Mouse (Mus musculus): Measurements from ENCODE around the gene Pde11a. TPM values are rescaled to one million over a fixed set of nuclear protein-coding genes. Genes with fewer than 3 reads are reported as not detected.
A peak's percentile ranks its signal among the peaks of the same experiment; 100 is the strongest.

Pde11a gene
- polyA plus RNA-seq, 1 experiment from 2014 or later: 1.1 TPM

- WGBS: 77% methylated on average over 8 of the region's 8 CpGs
- Histone ChIP-seq H3K36me3 (ENCODE audit: control insufficient read depth, insufficient read depth, low read length) (no peaks in the 10 kb centered on the region), H3K9ac (ENCODE audit: low read depth, low read length) (no peak overlapping the region), H3K4me1 (ENCODE audit: control insufficient read depth, insufficient read depth, low read length) (no peaks in the 10 kb centered on the region), H3K27ac (ENCODE audit: low read depth, low read length) (no peak overlapping the region), H3K27me3 (ENCODE audit: control insufficient read depth, insufficient read depth, low read length) (no peaks in the 10 kb centered on the region), H3K9me3 (ENCODE audit: control insufficient read depth, low read length) (no peaks in the 10 kb centered on the region), H3K4me2 (replicated peaks; ENCODE audit: low read depth, low read length) (no peak overlapping the region), H3K4me3 (ENCODE audit: low read length) (no peak overlapping the region)
- ATAC-seq (ENCODE audit: low FRiP score, low TSS enrichment): peak; percentile 55; the same call in 1 of the 2 replicates
These were observed 322.4 kb downstream of the Pde11a start for GRCm38 (mm10) chr2:76016136-76016535.

DNA sequence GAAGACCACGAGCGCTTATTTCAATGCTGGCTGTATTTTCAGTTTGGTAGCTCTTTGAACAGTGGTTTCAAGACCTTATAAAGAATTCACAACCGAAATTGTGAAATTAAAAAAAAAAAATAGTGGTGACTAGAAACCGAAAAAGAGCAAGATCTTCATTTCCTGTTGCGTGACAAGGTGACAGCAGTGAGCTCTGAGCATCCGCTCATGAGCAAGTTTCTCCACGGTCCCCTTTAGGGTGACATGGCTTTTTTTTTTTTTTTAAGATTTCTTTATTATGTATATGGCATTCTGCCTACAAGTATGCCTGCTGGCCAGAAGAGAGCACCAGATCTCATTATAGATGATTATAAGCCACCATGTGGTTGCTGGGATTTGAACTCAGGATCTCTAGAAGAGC is 323.1 kb downstream of the Pde11a start:
- no peaks in the 10 kb centered on the region for H3K36me3 ChIP-seq (ENCODE audit: control insufficient read depth, insufficient read depth, low read length)
- ATAC-seq (ENCODE audit: low FRiP score, low TSS enrichment): no peak
- H3K27ac ChIP-seq (ENCODE audit: low read depth, low read length): no peak overlapping the region
- H3K4me1 ChIP-seq (ENCODE audit: control insufficient read depth, insufficient read depth, low read length): no peaks in the 10 kb centered on the region
- H3K27me3 ChIP-seq (ENCODE audit: control insufficient read depth, insufficient read depth, low read length): no peaks in the 10 kb centered on the region
- no peak overlapping the region for H3K4me2 ChIP-seq (replicated peaks; ENCODE audit: low read depth, low read length)
- H3K9me3 ChIP-seq (ENCODE audit: control insufficient read depth, low read length): no peaks in the 10 kb centered on the region
- WGBS: 94% methylated on average over 7 of the region's 7 CpGs
- H3K9ac ChIP-seq (ENCODE audit: low read depth, low read length): no peak overlapping the region
- no peak overlapping the region for H3K4me3 ChIP-seq (ENCODE audit: low read length)

GRCm38 (mm10) chr2:76014659-76015058 is 323.9 kb downstream of the Pde11a start:
- Histone ChIP-seq H3K9ac (ENCODE audit: low read depth, low read length) (no peak overlapping the region), H3K4me3 (ENCODE audit: low read length) (no peak overlapping the region), H3K9me3 (ENCODE audit: control insufficient read depth, low read length) (no peaks in the 10 kb centered on the region), H3K4me1 (ENCODE audit: control insufficient read depth, insufficient read depth, low read length) (no peaks in the 10 kb centered on the region), H3K27me3 (ENCODE audit: control insufficient read depth, insufficient read depth, low read length) (no peaks in the 10 kb centered on the region), H3K27ac (ENCODE audit: low read depth, low read length) (no peak overlapping the region), H3K4me2 (replicated peaks; ENCODE audit: low read depth, low read length) (no peak overlapping the region), H3K36me3 (ENCODE audit: control insufficient read depth, insufficient read depth, low read length) (no peaks in the 10 kb centered on the region)
- ATAC-seq (ENCODE audit: low FRiP score, low TSS enrichment): no peak
- WGBS: 81% methylated on average over 3 of the region's 3 CpGs

DNA sequence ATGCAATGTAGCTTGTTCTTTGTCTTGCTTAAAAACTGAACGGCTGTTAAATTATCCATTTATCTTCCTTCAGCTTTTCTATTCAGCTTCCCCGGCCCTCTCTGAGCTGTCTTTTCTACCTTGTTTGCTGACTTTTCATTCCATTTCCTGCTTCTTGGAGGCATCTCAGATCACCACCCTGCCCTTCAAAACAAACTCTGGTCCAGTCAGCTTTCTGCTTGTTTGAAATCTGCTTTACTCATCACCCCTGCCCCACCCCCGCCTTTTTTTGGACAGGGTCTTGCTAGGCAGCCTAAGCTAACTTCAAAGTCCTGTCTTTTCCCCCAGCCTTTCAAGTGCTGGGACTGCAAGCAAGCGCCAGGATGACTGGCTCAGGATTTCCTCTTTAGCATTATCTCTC is 332.4 kb downstream of the Pde11a start:
- Histone ChIP-seq H3K36me3 (ENCODE audit: control insufficient read depth, insufficient read depth, low read length) (no peaks in the 10 kb centered on the region), H3K9me3 (ENCODE audit: control insufficient read depth, low read length) (no peaks in the 10 kb centered on the region), H3K9ac (ENCODE audit: low read depth, low read length) (no peak overlapping the region), H3K4me1 (ENCODE audit: control insufficient read depth, insufficient read depth, low read length) (no peaks in the 10 kb centered on the region), H3K27ac (ENCODE audit: low read depth, low read length) (no peak overlapping the region), H3K27me3 (ENCODE audit: control insufficient read depth, insufficient read depth, low read length) (no peaks in the 10 kb centered on the region), H3K4me2 (replicated peaks; ENCODE audit: low read depth, low read length) (no peak overlapping the region), H3K4me3 (ENCODE audit: low read length) (no peak overlapping the region)
- 23% methylated on average over 4 of the region's 4 CpGs for WGBS
- no peak for ATAC-seq (ENCODE audit: low FRiP score, low TSS enrichment)

- H3K4me3 ChIP-seq (ENCODE audit: low read length): no peak overlapping the region
- peaks cover 13% of the 10 kb centered on the region for H3K4me1 ChIP-seq (ENCODE audit: control insufficient read depth, insufficient read depth, low read length)
- no peak overlapping the region for H3K27ac ChIP-seq (ENCODE audit: low read depth, low read length)
- 46% methylated on average over 9 of the region's 9 CpGs for WGBS
- no peaks in the 10 kb centered on the region for H3K9me3 ChIP-seq (ENCODE audit: control insufficient read depth, low read length)
- H3K9ac ChIP-seq (ENCODE audit: low read depth, low read length): no peak overlapping the region
- H3K27me3 ChIP-seq (ENCODE audit: control insufficient read depth, insufficient read depth, low read length): no peaks in the 10 kb centered on the region
- no peaks in the 10 kb centered on the region for H3K36me3 ChIP-seq (ENCODE audit: control insufficient read depth, insufficient read depth, low read length)
- no peak overlapping the region for H3K4me2 ChIP-seq (replicated peaks; ENCODE audit: low read depth, low read length)
- no peak for ATAC-seq (ENCODE audit: low FRiP score, low TSS enrichment)
These were observed 335.7 kb downstream of the Pde11a start for GRCm38 (mm10) chr2:76002899-76003298.

DNA sequence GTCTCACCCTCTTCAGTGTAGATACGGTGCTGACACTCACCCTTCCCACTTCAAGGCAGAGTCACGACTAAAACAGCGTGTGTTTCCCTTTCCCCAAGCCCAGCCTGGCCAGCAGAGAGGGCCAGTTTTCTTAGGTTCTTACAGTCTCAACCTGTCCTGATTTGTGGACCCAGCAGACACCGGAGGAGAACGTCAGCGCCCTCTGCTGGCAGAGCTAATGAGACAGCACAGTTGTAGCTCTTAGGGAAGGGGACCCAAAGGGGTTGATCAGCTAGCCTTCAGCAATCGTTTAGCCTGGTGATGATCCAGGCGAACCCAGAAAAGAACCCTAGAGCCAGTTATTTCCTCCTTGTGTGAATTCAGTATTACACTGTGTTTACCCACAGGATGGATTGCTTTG is 337.2 kb downstream of the Pde11a start:
- 47% methylated on average over 8 of the region's 8 CpGs for WGBS
- Histone ChIP-seq H3K27me3 (ENCODE audit: control insufficient read depth, insufficient read depth, low read length) (no peaks in the 10 kb centered on the region), H3K4me3 (ENCODE audit: low read length) (no peak overlapping the region), H3K9me3 (ENCODE audit: control insufficient read depth, low read length) (no peaks in the 10 kb centered on the region), H3K4me1 (ENCODE audit: control insufficient read depth, insufficient read depth, low read length) (peaks cover 19% of the 10 kb centered on the region), H3K27ac (ENCODE audit: low read depth, low read length) (no peak overlapping the region), H3K4me2 (replicated peaks; ENCODE audit: low read depth, low read length) (no peak overlapping the region), H3K36me3 (ENCODE audit: control insufficient read depth, insufficient read depth, low read length) (no peaks in the 10 kb centered on the region), H3K9ac (ENCODE audit: low read depth, low read length) (no peak overlapping the region)
- ATAC-seq (ENCODE audit: low FRiP score, low TSS enrichment): 0 out of 2 replicates have a peak, but pooled peaks have one; percentile 17

GRCm38 (mm10) chr2:75999636-76000035 is 338.9 kb downstream of the Pde11a start:
- Histone ChIP-seq H3K27me3 (ENCODE audit: control insufficient read depth, insufficient read depth, low read length) (no peaks in the 10 kb centered on the region), H3K4me2 (replicated peaks; ENCODE audit: low read depth, low read length) (no peak overlapping the region), H3K4me3 (ENCODE audit: low read length) (no peak overlapping the region), H3K9ac (ENCODE audit: low read depth, low read length) (no peak overlapping the region), H3K4me1 (ENCODE audit: control insufficient read depth, insufficient read depth, low read length) (peaks cover 19% of the 10 kb centered on the region), H3K9me3 (ENCODE audit: control insufficient read depth, low read length) (no peaks in the 10 kb centered on the region), H3K36me3 (ENCODE audit: control insufficient read depth, insufficient read depth, low read length) (no peaks in the 10 kb centered on the region), H3K27ac (ENCODE audit: low read depth, low read length) (no peak overlapping the region)
- ATAC-seq (ENCODE audit: low FRiP score, low TSS enrichment): no peak
- WGBS: 20% methylated on average over 12 of the region's 12 CpGs

DNA sequence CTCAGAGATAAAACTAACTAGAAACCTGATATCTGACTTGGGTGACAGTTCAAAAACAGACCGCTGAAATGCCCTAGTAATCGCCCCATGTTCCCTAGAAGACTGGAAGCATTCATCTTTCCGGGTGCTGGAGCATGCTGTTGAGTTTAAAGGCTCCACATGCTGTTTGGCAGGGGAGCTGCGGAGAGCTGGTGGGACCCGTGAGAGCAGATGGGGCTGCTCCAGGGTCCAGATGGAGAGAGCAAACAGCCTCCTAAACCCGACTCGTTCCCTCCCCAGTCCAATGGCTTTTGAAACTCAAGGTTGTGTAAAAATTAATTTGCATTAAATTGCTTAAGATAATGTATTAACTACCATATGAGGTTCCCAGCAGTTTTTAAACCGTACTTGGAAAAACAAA is 339.9 kb downstream of the Pde11a start:
- H3K4me2 ChIP-seq (replicated peaks; ENCODE audit: low read depth, low read length): no peak overlapping the region
- 13% methylated on average over 8 of the region's 8 CpGs for WGBS

DNA sequence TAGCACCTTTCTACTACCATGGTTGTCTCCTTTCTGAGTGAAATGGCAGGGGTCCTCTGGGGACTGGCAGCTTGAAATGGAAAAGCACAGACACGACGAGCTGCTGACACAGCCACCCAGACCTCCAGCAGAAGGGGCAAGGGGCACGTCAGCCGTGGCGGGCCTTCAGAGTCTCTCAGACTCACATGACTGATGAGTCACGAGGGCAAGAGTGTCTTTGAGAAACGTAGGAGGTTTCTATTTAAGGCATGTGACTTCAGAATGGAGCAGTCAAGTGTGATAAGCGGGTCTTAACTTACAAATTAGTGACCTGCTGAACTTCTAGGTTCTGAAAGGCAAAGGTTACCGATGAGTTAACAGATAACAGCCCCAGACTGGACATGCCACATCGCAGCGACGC is 340.8 kb downstream of the Pde11a start:
- Histone ChIP-seq H3K4me3 (ENCODE audit: low read length) (no peak overlapping the region), H3K27me3 (ENCODE audit: control insufficient read depth, insufficient read depth, low read length) (no peaks in the 10 kb centered on the region), H3K36me3 (ENCODE audit: control insufficient read depth, insufficient read depth, low read length) (no peaks in the 10 kb centered on the region), H3K4me1 (ENCODE audit: control insufficient read depth, insufficient read depth, low read length) (peaks cover 19% of the 10 kb centered on the region), H3K9me3 (ENCODE audit: control insufficient read depth, low read length) (no peaks in the 10 kb centered on the region), H3K27ac (ENCODE audit: low read depth, low read length) (no peak overlapping the region), H3K9ac (ENCODE audit: low read depth, low read length) (peak overlapping the region; percentile 28; the same call in 1 of the 2 replicates), H3K4me2 (replicated peaks; ENCODE audit: low read depth, low read length) (no peak overlapping the region)
- no peak; the same call in 1 of the 2 replicates for ATAC-seq (ENCODE audit: low FRiP score, low TSS enrichment)
- 14% methylated on average over 12 of the region's 12 CpGs for WGBS

More for the DNA sequence above, 339.9 kb downstream of the Pde11a start:
- Histone ChIP-seq H3K4me1 (ENCODE audit: control insufficient read depth, insufficient read depth, low read length) (peaks cover 19% of the 10 kb centered on the region), H3K36me3 (ENCODE audit: control insufficient read depth, insufficient read depth, low read length) (no peaks in the 10 kb centered on the region), H3K27ac (ENCODE audit: low read depth, low read length) (no peak overlapping the region), H3K9ac (ENCODE audit: low read depth, low read length) (no peak overlapping the region), H3K9me3 (ENCODE audit: control insufficient read depth, low read length) (no peaks in the 10 kb centered on the region), H3K4me3 (ENCODE audit: low read length) (no peak overlapping the region), H3K27me3 (ENCODE audit: control insufficient read depth, insufficient read depth, low read length) (no peaks in the 10 kb centered on the region)
- 0 out of 2 replicates have a peak, but pooled peaks have one; percentile 50 for ATAC-seq (ENCODE audit: low FRiP score, low TSS enrichment)
